Mouse (Mus musculus) intestine, embryonic 16.5 days (tissue): ENCODE results near the gene Bcl11a. TPM values are rescaled to one million over a fixed set of nuclear protein-coding genes. Genes with fewer than 3 reads are reported as not detected.

ENCODE experiments used
- ATAC-seq: fragments of 200-750 bp; cut with Nextera tagmentation; 2 replicates; pipeline ENCODE4 v1.8.0; 2017; ENCODE audit warnings: moderate TSS enrichment, moderate library complexity
- H3K27ac ChIP-seq: fragments of 300-500 bp; sonication (generic); 2 replicates; pipeline ENCODE4 v1.5.1; 2014; ENCODE audit warnings: mild to moderate bottlenecking, low read length
- H3K27me3 ChIP-seq: fragments of 300-500 bp; sonication (generic); replicated peaks from 2 replicates; pipeline ENCODE4 v1.6.1; 2014; ENCODE audit warnings: low read length, control low read depth, mixed read lengths; ENCODE audit not compliant: control insufficient read depth, insufficient read depth
- H3K36me3 ChIP-seq: fragments of 300-500 bp; sonication (generic); 2 replicates; pipeline ENCODE4 v1.6.1; 2014; ENCODE audit warnings: low read length, control low read depth; ENCODE audit not compliant: control insufficient read depth, insufficient read depth
- H3K4me1 ChIP-seq: fragments of 300-500 bp; sonication (generic); 2 replicates; pipeline ENCODE4 v1.6.1; 2014; ENCODE audit warnings: low read length, control low read depth, mixed read lengths; ENCODE audit not compliant: control insufficient read depth, insufficient read depth
- H3K4me2 ChIP-seq: fragments of 300-500 bp; sonication (generic); 2 replicates; pipeline ENCODE4 v1.6.1; 2014; ENCODE audit warnings: low read depth, low read length, control low read depth
- H3K4me3 ChIP-seq: fragments of 300-500 bp; sonication (generic); 2 replicates; pipeline ENCODE4 v1.5.1; 2014; ENCODE audit warnings: mild to moderate bottlenecking, low read length
- H3K9ac ChIP-seq: fragments of 300-500 bp; sonication (generic); 2 replicates; pipeline ENCODE4 v1.6.1; 2014; ENCODE audit warnings: low read depth, low read length
- H3K9me3 ChIP-seq: fragments of 300-500 bp; sonication (generic); 2 replicates; pipeline ENCODE4 v1.6.1; 2016; ENCODE audit warnings: low read length, control low read depth; ENCODE audit not compliant: control insufficient read depth
- WGBS: fragments of 180-500 bp; shearing (Covaris S2); extraction: QIAGEN DNeasy Blood & Tissue Kit; methylation state at CpG from one replicate; pipeline ENCODE4 v1.1.7; 2014; 5-methylcytosine and 5-hydroxymethylcytosine counted together
- polyA plus RNA-seq: library from polyadenylated mRNA; unstranded; fragments of >200 nt; fragmentation: Nextera tagmentation; extraction: Ambion mirVana; gene quantifications from 2 replicates; pipeline ENCODE4 v1.2.1, GENCODE M21; 2015

Gene Bcl11a
- polyA plus RNA-seq, result 13.1 and 14.8 TPM in 2 replicates

DNA sequence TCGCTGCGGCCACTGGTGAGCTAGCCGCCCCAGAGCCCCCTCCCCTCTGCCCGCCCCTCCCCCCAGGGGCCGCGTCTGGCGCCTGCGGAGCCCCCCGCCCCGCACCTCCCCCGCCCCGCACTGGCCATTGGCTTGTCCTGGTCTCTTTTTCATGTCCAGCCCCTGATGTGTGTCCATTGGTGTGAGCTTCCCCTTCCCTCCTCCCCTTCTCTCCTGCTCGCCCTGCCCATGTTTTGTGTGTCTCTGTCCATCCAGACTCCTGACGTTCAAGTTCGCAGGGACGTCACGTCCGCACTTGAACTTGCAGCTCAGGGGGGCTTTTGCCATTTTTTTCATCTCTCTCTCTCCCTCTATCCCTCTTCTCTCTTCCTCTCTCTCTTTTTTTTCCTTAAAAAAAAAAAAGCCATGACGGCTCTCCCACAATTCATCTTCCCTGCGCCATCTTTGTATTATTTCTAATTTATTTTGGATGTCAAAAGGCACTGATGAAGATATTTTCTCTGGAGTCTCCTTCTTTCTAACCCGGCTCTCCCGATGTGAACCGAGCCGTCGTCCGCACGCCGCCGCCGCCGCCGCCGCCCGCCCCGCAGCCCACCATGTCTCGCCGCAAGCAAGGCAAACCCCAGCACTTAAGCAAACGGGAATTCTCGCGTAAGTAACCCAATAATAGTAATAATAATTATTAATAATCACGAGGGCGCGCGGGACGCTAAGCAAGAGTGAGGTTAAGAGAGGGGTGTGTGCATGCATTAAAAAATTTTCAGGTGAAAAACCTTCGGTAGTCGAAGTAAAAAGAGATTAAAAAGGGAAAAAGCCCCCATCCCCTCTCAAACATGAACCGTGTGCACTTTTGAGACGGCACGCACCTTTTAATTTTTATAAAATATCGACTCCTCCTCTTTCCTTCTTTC is at the start of gene Bcl11a:
TSS of gene Bcl11a (plus strand) at position 262 of the 911 bp plus-strand sequence.
- Histone ChIP-seq H3K4me1 (peaks cover 21% of the 10 kb centered on the region), H3K27me3 (no peaks in the 10 kb centered on the region; the same call in 1 of the 2 replicates), H3K27ac (peak within 1 kb of the TSS; percentile 92), H3K4me2 (peak within 1 kb of the TSS; percentile 99), H3K4me3 (peak within 1 kb of the TSS; percentile 70), H3K36me3 (no peaks in the 10 kb centered on the region), H3K9me3 (no peaks in the 10 kb centered on the region), H3K9ac (peak within 1 kb of the TSS; percentile 82)
- WGBS, result under 1% methylated on average over 40 of the region's 51 CpGs
- peak; percentile 74 for ATAC-seq

DNA sequence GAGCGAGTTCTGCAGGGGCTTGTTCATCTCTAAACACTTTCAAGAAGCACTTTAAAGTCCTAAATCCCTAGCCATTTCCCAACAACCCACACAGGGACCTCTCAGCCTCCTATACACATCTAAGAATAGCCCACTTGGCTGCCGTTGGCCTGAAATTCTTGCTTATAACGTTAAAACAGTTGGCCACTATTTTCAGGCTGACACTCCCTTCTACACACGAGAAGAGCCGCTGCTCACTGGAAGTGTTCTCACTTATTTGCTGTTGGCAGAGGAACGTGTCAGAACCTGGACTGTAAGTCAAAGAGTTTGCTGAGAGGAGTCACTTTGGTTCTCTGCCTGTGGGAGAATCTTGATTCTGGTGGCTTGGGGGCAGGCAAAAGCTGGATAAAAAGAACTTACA is 33.8 kb upstream of the Bcl11a start:
- Histone ChIP-seq H3K9ac (no peak overlapping the region), H3K4me1 (no peaks in the 10 kb centered on the region), H3K9me3 (no peaks in the 10 kb centered on the region), H3K27ac (no peak overlapping the region), H3K4me2 (no peak overlapping the region), H3K27me3 (no peaks in the 10 kb centered on the region), H3K36me3 (no peaks in the 10 kb centered on the region), H3K4me3 (no peak overlapping the region)
- WGBS, result 69% methylated on average over 6 of the region's 6 CpGs
- ATAC-seq, result no peak

DNA sequence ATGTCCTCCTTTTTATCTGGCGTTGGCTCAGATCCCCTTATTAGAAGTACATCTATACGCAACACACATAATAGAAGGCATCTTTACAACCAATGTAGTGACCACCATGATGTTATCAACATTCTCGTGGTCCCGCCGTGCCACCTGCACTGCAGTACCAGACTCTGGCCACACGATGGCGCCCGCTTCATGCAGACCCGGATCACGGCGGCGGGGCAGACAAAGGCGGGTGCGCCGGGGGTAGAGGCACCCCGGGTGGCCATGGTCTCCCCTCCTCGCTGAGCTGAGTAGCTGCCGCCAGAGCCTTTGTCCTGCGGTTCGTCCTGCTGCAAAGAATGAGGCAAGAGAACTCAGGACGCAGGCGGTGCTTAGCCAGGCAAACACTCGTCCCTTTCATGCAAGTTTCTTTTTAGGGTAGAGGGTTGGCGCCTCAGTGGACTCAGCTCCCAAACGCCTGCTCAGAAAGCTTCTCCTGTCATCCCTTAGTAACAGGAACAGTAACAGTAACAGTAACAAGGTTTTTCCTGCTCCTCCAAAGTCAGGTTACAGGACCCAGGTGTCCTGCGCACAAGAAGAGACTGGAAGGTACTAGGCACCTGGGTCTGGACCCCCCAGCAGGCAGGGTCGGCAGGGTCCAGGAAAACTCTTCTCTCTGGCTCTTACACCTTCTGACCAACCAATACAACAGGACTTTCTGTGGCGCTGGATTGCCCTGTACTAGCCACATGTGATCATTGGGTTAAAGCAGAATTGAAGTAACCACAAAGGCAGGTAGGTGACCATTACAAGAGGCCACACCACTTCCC is 28.4 kb upstream of the Bcl11a start:
- WGBS, result 6% methylated on average over 28 of the region's 28 CpGs
- peak; percentile 75 for ATAC-seq
- H3K36me3 ChIP-seq, result no peaks in the 10 kb centered on the region
- peak overlapping the region; percentile 63 for H3K9ac ChIP-seq
- H3K27me3 ChIP-seq, result no peaks in the 10 kb centered on the region
- H3K27ac ChIP-seq, result no peak overlapping the region
- H3K4me3 ChIP-seq, result peak overlapping the region; percentile 57
- peak overlapping the region; percentile 57 for H3K4me2 ChIP-seq
- no peaks in the 10 kb centered on the region for H3K9me3 ChIP-seq
- no peaks in the 10 kb centered on the region for H3K4me1 ChIP-seq

DNA sequence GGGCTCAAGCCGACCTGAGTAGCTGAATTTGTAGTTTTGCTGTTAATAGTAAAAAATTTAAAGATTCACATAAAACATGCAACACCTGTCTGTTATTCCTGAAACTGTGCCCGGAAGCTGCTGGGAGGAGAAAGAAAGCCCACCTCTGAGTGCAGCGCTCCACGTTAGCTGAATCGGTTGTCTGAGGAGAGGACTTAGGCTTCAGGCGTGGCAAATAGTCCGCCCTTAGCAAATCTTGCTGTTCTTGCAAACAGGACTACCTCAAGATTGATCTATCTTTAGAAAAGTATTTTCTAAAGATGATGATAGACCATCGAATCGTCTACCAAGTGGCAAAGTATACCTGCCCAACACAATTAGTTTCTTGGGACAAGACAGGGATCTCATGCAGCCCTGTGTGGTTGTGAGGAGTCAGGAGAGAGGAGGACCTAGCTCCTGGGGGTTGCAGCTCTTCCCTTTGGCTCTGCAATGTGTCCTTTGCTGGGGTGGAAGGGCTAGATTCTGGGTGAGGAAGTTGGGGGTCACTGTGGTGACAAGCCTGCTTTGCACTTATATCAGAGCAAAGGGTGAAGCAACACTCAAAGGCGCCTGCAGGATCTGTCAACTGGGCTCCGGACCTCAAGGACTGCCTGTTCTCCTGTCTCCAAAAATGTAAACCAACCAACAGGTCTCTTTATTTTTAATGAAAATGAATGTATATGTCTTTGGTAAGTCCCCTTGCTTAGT is 27.7 kb upstream of the Bcl11a start:
- 76% methylated on average over 11 of the region's 11 CpGs for WGBS
- Histone ChIP-seq H3K27me3 (no peaks in the 10 kb centered on the region), H3K4me1 (no peaks in the 10 kb centered on the region), H3K36me3 (no peaks in the 10 kb centered on the region), H3K4me2 (no peak overlapping the region), H3K9me3 (no peaks in the 10 kb centered on the region), H3K4me3 (0 out of 2 replicates have a peak overlapping the region, but pooled peaks have one; percentile 57), H3K9ac (no peak overlapping the region), H3K27ac (no peak overlapping the region)
- no peak for ATAC-seq

DNA sequence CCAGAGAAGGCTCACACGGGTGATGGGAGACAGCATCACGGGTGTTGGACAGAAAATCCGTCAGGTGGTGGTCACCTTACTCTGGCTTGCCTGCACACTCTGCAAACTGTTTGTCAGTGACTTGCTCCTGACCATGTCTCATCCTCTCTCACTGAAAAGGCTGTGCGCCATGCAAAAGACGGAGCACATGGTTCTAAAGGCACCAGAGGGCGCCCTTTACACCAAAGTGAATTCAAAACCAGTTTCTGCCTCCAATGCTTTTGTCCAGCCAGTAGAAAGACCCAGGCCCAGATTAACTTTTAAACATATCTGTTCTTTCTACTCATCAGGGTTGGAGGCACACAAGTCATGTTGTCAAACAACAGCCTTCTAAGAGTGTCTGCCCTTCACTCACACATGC is 25.0 kb upstream of the Bcl11a start:
- H3K4me3 ChIP-seq, result no peak overlapping the region
- no peak overlapping the region for H3K4me2 ChIP-seq
- H3K36me3 ChIP-seq, result no peaks in the 10 kb centered on the region
- no peak overlapping the region for H3K27ac ChIP-seq
- no peak for ATAC-seq
- H3K9me3 ChIP-seq, result no peaks in the 10 kb centered on the region
- no peak overlapping the region for H3K9ac ChIP-seq
- whole genome bisulfite sequencing, result 77% methylated on average over 6 of the region's 6 CpGs
- H3K27me3 ChIP-seq, result no peaks in the 10 kb centered on the region
- no peaks in the 10 kb centered on the region for H3K4me1 ChIP-seq

DNA sequence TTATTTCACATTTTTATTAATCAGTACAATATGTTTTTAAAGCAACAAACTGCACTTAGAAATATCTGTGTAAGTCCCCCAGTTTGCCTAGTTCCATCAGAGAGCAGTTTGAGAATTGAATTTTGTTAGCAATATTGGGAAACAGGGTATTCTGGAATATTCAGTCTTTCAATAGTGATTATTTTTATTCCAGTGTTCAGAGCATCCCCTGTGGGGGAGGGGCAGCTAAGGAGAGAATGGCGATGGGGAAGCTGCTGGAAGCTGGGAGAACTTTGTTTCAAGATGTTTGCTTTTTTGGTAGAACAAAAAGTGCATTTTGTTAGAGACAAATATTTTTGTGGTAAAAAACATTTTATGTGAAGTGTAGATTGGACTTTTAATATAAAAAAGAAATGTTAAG is 18.7 kb upstream of the Bcl11a start:
- ATAC-seq, result no peak
- no peak overlapping the region for H3K27ac ChIP-seq
- peaks cover 6% of the 10 kb centered on the region; the same call in 1 of the 2 replicates for H3K27me3 ChIP-seq
- 21% methylated on average over 1 of the region's 1 CpGs for WGBS
- no peaks in the 10 kb centered on the region for H3K9me3 ChIP-seq
- no peaks in the 10 kb centered on the region for H3K36me3 ChIP-seq
- no peak overlapping the region for H3K4me3 ChIP-seq
- H3K4me2 ChIP-seq, result no peak overlapping the region
- H3K9ac ChIP-seq, result no peak overlapping the region
- peaks cover 10% of the 10 kb centered on the region for H3K4me1 ChIP-seq

DNA sequence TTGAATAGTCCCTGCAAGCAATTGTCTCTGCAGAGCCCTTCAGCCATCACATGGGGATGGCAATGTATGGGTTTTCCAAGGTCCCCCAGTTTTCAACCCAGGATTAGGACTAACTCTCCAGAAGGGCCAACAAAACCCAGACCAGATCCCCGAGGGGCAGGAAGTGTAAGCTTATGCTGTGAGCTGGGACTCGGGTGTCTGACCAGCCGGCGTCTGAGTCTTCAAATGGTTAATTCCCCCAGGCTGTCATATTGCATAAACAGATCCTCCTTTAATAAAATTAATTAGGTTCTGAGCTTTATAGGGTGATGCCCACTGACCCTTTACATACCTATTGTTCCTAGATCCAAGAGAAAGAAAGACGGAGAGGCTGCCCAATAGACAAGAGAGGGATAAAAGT is 17.4 kb upstream of the Bcl11a start:
- Histone ChIP-seq H3K4me3 (peak overlapping the region; percentile 35), H3K9me3 (no peaks in the 10 kb centered on the region), H3K27me3 (peaks cover 6% of the 10 kb centered on the region; the same call in 1 of the 2 replicates), H3K27ac (no peak overlapping the region), H3K4me1 (peaks cover 10% of the 10 kb centered on the region), H3K4me2 (peak overlapping the region; percentile 56), H3K9ac (no peak overlapping the region), H3K36me3 (no peaks in the 10 kb centered on the region)
- WGBS, result 17% methylated on average over 5 of the region's 5 CpGs
- no peak for ATAC-seq

DNA sequence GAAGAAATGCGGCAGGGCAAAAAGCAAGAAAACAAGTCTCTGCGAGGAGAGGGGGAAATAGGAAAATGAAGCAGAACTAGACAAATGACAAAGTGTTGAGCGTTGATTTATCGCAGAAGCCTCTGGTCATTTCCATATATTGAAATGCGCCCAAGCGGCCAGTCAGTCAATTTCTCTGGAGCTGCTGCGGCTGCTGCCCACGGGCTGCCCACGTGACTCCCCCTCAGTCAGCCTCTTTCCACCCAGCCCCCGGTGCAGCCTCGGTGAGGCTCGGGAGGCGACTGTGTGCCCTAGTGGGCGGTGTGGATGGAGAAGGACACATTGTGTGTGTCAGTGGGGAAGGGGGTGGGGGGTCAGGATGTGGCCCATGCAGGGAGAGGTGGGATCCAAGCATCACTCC is 16.0 kb upstream of the Bcl11a start:
- no peak for ATAC-seq
- peak overlapping the region; percentile 52 for H3K4me2 ChIP-seq
- WGBS, result 2% methylated on average over 14 of the region's 14 CpGs
- H3K27ac ChIP-seq, result no peak overlapping the region
- H3K9ac ChIP-seq, result 0 out of 2 replicates have a peak overlapping the region, but pooled peaks have one; percentile 29
- H3K9me3 ChIP-seq, result no peaks in the 10 kb centered on the region
- peaks cover 6% of the 10 kb centered on the region; the same call in 1 of the 2 replicates for H3K27me3 ChIP-seq
- H3K36me3 ChIP-seq, result no peaks in the 10 kb centered on the region
- H3K4me1 ChIP-seq, result peaks cover 10% of the 10 kb centered on the region
- peak overlapping the region; percentile 36 for H3K4me3 ChIP-seq
